Mouse (Mus musculus) kidney, adult 2 months (tissue): Measurements from ENCODE around the gene Rabl3. TPM values are rescaled to one million over a fixed set of nuclear protein-coding genes. Genes with fewer than 3 reads are reported as not detected.

Source experiments
- DNase-seq: peaks from one replicate; pipeline ENCODE4 v3.0.0; 2021
- H3K27ac ChIP-seq: fragments of 200-500 bp; 2 replicates; pipeline ENCODE4 v1.5.1; 2012; ENCODE audit warnings: low read depth, low read length, control low read depth, inconsistent platforms; ENCODE audit not compliant: insufficient read depth
- H3K27me3 ChIP-seq: fragments of 200-500 bp; replicated peaks from 2 replicates; pipeline ENCODE4 v1.6.1; 2012; ENCODE audit warnings: mild to moderate bottlenecking, moderate library complexity, low read length, inconsistent platforms; ENCODE audit not compliant: control insufficient read depth, insufficient read depth
- H3K36me3 ChIP-seq: fragments of 200-500 bp; 2 replicates; pipeline ENCODE4 v1.6.1; 2012; ENCODE audit warnings: mild to moderate bottlenecking, moderate library complexity, low read length, inconsistent platforms; ENCODE audit not compliant: control insufficient read depth, insufficient read depth
- H3K4me1 ChIP-seq: fragments of 200-500 bp; 2 replicates; pipeline ENCODE4 v1.6.1; 2011; ENCODE audit warnings: low read length; ENCODE audit not compliant: control insufficient read depth, insufficient read depth
- H3K4me3 ChIP-seq: fragments of 200-500 bp; 2 replicates; pipeline ENCODE4 v1.5.1; 2011; ENCODE audit warnings: mild to moderate bottlenecking, low read depth, low read length, control low read depth; ENCODE audit not compliant: insufficient read depth
- CTCF ChIP-seq: fragments of 200-500 bp; conservative IDR thresholded peaks from 2 replicates; pipeline ENCODE4 v1.5.1; 2011; ENCODE audit warnings: low read depth, mild to moderate bottlenecking, control low read depth, low read length, moderate library complexity, mixed read lengths; ENCODE audit not compliant: insufficient read depth, insufficient read length
- POLR2A ChIP-seq: fragments of 200-500 bp; IDR thresholded peaks from one replicate; pipeline ENCODE4 v1.6.1; 2011; ENCODE audit warnings: low read depth, low read length, control low read depth
- WGBS: fragments of 180-500 bp; shearing (Covaris S2); methylation state at CpG from one replicate; pipeline ENCODE4 v1.1.7; 2018; 5-methylcytosine and 5-hydroxymethylcytosine counted together
- polyA plus RNA-seq: library from polyadenylated mRNA; depleted of rRNA; stranded (reverse); fragments of >200 nt; gene quantifications from 2 replicates; pipeline ENCODE4 v1.2.3, GENCODE M21; 2012

Rabl3 gene
- polyA plus RNA-seq, 1 experiment, result 4.2 TPM

DNA sequence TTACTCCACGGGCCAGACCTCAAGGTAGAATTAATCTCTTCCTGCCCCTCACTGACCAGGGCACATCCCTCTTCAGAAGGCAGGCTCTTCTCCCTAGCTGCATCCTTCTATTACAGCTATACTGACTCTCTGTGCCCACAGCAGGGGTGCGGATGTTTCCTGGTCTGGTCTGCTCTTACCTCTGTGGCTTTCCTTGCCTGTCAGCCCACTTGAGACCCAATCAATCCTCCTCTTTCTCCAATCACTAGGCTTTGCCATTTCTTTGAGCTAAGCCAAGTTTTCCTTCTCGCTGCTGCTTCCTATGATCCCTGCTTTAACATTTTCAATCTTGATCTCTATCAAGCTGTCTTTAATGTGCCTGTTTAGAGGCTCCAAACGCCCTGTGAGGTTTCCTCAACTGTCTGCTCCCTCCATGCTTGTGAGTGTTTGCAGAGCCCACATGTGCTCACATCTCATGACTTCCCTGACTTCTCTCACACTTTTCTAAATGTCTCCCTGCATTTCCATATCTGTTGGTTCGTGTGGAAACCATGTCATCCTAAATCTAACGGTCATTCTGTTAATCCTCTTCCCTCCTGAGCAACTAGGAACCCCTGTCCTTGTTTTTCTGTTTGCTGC lies 23.2 kb upstream of the Rabl3 start:
- no peaks in the 10 kb centered on the region for H3K27me3 ChIP-seq
- no peak overlapping the region for H3K27ac ChIP-seq
- H3K4me3 ChIP-seq, result no peak overlapping the region
- no peak for DNase-seq
- WGBS, result 91% methylated on average over 6 of the region's 6 CpGs
- peaks cover 4% of the 10 kb centered on the region for H3K36me3 ChIP-seq
- no peak for TF ChIP-seq POLR2A
- TF ChIP-seq CTCF, result no peak
- H3K4me1 ChIP-seq, result no peaks in the 10 kb centered on the region

DNA sequence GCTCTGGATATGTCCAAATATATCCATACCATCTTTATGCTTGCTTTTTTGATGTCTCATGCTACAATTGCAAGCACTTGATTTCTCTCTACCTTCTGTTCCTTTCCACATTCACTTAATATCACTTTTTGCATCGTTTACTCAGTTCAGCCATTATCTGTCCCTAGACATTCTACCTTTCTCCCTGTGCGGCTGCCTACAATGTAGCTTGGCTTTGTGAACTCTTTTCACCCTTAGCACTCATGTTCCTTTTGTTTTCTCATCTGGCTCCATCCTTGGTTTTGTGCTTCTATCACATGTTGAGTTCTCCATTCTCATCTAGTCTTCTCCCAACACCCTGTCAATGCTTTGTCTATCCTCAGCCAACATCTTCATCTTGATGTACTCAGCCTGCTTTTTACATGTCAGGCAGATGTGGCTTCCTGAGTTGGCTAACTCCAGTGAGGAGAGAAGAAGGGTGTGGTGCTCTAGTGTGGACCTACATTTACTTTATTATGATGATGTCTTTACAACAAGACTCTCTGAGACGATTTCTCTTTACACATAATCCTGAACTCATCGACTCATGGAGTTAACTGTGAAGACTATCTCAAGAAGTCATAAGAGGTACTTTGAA lies 22.0 kb upstream of the Rabl3 start:
- Histone ChIP-seq H3K27me3 (no peaks in the 10 kb centered on the region), H3K36me3 (peaks cover 6% of the 10 kb centered on the region; the same call in 1 of the 2 replicates), H3K27ac (no peak overlapping the region), H3K4me3 (no peak overlapping the region), H3K4me1 (no peaks in the 10 kb centered on the region)
- no peak for DNase-seq
- 95% methylated on average over 4 of the region's 4 CpGs for WGBS
- TF ChIP-seq CTCF (no peak), POLR2A (no peak)

DNA sequence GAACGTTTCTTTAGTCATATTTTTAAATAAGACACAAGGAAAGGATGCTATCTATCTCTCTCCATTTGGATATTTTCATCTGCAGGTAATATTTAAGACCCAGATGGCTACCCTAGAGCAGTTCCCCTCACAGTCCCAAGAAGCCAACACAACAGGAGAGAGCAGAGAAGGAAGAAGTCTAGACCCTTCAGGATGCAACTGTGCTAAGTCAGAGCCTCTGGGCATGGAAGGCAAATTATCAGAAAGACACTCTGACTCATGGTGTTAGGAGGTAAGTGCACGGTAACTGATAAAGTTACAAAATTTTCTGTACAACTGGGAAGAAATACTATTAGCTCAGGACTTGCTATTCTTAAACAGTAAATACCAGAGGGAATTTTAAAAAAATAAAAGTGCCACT lies 21.0 kb upstream of the Rabl3 start:
- Histone ChIP-seq H3K4me3 (no peak overlapping the region), H3K27me3 (no peaks in the 10 kb centered on the region), H3K27ac (no peak overlapping the region), H3K36me3 (peaks cover 6% of the 10 kb centered on the region; the same call in 1 of the 2 replicates), H3K4me1 (no peaks in the 10 kb centered on the region)
- TF ChIP-seq CTCF (no peak), POLR2A (no peak)
- 86% methylated on average over 2 of the region's 2 CpGs for WGBS
- no peak for DNase-seq

DNA sequence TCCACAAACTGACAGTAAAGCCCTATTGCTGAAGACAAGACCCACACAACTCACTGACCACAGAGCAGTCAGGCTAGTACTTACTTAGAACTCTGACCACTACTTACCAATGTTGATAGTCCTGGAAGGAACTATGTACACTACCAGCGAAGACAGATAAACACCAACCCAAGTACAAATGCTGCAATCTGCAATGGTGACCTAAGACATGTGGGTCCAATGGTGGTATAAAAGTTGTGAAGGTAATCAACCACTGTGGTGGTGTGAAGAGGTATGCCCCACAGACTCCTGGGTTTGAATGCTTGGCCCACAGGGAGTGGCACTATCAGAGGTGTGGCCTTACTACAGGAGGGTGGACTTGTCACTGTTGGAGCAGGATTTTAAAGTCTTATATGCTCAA lies 20.0 kb upstream of the Rabl3 start:
- WGBS, result 98% methylated on average over 1 of the region's 1 CpGs
- no peak for TF ChIP-seq POLR2A
- no peak for TF ChIP-seq CTCF
- Histone ChIP-seq H3K4me1 (no peaks in the 10 kb centered on the region), H3K36me3 (peaks cover 6% of the 10 kb centered on the region; the same call in 1 of the 2 replicates), H3K27me3 (no peaks in the 10 kb centered on the region), H3K4me3 (no peak overlapping the region), H3K27ac (no peak overlapping the region)
- no peak for DNase-seq

DNA sequence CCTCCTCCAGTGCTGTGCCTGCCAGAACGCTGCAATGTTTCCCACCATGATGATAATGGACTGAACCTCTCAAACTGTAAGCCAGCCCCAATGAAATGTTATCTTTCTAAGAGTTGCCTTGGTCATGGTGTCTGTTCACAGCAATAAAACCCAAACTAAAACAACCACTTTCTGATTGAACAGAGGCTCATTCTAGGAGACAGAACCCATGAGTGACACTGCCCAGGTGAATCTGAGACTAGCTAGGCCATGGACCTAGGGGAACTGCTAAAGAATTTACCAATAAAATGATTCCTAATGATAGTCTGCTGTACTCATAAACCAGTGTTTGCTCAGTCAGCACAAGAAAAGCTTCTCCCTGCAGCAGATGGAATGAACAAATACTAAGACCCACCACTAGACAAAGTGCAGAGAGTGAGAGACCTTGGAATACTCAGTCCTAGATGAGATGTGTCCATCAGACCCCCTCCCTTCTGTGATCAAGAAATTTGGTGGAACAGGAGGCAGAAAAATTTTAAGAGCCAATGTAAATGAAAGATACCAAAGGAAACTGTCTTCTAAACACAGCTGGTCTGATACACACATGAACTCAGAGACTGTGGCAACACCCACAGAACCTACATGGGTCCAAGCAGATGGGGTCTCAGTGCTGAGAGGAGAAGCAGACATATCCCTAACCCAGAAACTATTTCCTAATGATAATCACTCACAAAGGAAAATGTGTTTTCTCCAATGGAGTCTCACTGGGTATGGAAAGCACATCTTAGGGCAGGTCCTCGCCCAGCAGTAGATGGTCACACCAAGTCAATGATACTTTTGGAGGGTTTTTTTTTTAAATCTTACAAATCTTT lies 19.3 kb upstream of the Rabl3 start:
- Histone ChIP-seq H3K27ac (no peak overlapping the region), H3K4me1 (no peaks in the 10 kb centered on the region), H3K4me3 (no peak overlapping the region), H3K36me3 (peaks cover 6% of the 10 kb centered on the region; the same call in 1 of the 2 replicates), H3K27me3 (no peaks in the 10 kb centered on the region)
- TF ChIP-seq POLR2A (no peak), CTCF (no peak)
- DNase-seq, result no peak
- 99% methylated on average over 2 of the region's 2 CpGs for WGBS

DNA sequence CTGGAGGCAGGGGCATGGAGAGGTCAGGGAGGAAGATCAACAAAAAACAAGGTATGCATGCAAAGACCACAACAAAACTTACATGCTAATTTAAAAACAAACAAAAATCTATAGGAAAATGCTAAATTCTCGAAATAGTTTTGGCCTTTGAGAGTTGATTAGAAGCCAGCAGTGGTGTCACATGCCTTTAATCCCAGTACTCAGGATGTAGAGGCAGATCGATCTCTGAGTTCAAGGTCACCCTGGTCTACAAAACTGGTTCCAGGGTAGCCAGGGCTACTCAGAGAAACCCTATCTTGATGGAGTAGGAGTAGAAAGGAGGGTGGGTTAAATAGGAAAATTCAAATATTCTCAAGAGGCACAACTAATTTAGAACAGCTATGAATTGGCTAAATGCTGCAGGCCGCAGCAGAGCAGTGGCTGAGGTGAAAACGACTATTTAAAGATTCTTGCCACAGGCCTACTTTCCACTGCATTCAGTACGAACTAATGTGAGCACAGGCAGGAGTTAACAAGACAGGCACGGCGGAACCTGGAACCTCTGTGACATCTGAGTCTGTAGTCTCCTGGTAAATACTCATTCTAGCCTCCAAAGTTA lies 17.5 kb upstream of the Rabl3 start:
- no peak for TF ChIP-seq POLR2A
- no peak for TF ChIP-seq CTCF
- peaks cover 5% of the 10 kb centered on the region; the same call in 1 of the 2 replicates for H3K4me1 ChIP-seq
- WGBS, result 92% methylated on average over 7 of the region's 7 CpGs
- H3K27me3 ChIP-seq, result no peaks in the 10 kb centered on the region
- DNase-seq, result no peak
- peaks cover 6% of the 10 kb centered on the region; the same call in 1 of the 2 replicates for H3K36me3 ChIP-seq
- H3K4me3 ChIP-seq, result no peak overlapping the region
- no peak overlapping the region for H3K27ac ChIP-seq
